Mouse (Mus musculus) limb, embryonic 13.5 days (tissue): Measurements from ENCODE around the gene Ripk1. TPM values are rescaled to one million over a fixed set of nuclear protein-coding genes. Genes with fewer than 3 reads are reported as not detected.

Source experiments
- ATAC-seq: fragments of 200-750 bp; cut with Nextera tagmentation; 2 replicates; pipeline ENCODE4 v1.8.0; 2017; ENCODE audit warnings: low read depth, moderate number of reproducible peaks, moderate TSS enrichment; ENCODE audit not compliant: low FRiP score
- H3K27ac ChIP-seq: fragments of 300-500 bp; sonication (generic); 2 replicates; pipeline ENCODE4 v1.5.1; 2015; ENCODE audit warnings: inconsistent platforms, mild to moderate bottlenecking, moderate library complexity
- H3K27me3 ChIP-seq: fragments of 300-500 bp; sonication (generic); 2 replicates; pipeline ENCODE4 v1.6.1; 2015; ENCODE audit warnings: mild to moderate bottlenecking, inconsistent platforms
- H3K36me3 ChIP-seq: fragments of 300-500 bp; sonication (generic); 2 replicates; pipeline ENCODE4 v1.6.1; 2015; ENCODE audit warnings: inconsistent platforms, mild to moderate bottlenecking, moderate library complexity
- H3K4me1 ChIP-seq: fragments of 300-500 bp; sonication (generic); 2 replicates; pipeline ENCODE4 v1.6.1; 2015; ENCODE audit warnings: inconsistent platforms
- H3K4me2 ChIP-seq: fragments of 300-500 bp; sonication (generic); replicated peaks from 2 replicates; pipeline ENCODE4 v1.6.1; 2015; ENCODE audit warnings: inconsistent platforms, mild to moderate bottlenecking, moderate library complexity
- H3K4me3 ChIP-seq: fragments of 300-500 bp; sonication (generic); 2 replicates; pipeline ENCODE4 v1.5.1; 2015; ENCODE audit warnings: moderate library complexity, mild to moderate bottlenecking, inconsistent platforms
- H3K9ac ChIP-seq: fragments of 300-500 bp; sonication (generic); 2 replicates; pipeline ENCODE4 v1.6.1; 2015; ENCODE audit warnings: mild to moderate bottlenecking, inconsistent platforms
- H3K9me3 ChIP-seq: fragments of 300-500 bp; sonication (generic); 2 replicates; pipeline ENCODE4 v1.6.1; 2016; ENCODE audit warnings: inconsistent platforms
- WGBS: fragments of 180-500 bp; shearing (Covaris S2); methylation state at CpG from one replicate; pipeline ENCODE4 v1.1.7; 2015; 5-methylcytosine and 5-hydroxymethylcytosine counted together
- polyA plus RNA-seq: library from polyadenylated mRNA; unstranded; fragments of >200 nt; fragmentation: Nextera tagmentation; extraction: Ambion mirVana; gene quantifications from 2 replicates; pipeline ENCODE4 v1.2.1, GENCODE M21; 2015

Ripk1 gene
- polyA plus RNA-seq, 1 experiment from 2014 or later = 15.8 TPM

DNA sequence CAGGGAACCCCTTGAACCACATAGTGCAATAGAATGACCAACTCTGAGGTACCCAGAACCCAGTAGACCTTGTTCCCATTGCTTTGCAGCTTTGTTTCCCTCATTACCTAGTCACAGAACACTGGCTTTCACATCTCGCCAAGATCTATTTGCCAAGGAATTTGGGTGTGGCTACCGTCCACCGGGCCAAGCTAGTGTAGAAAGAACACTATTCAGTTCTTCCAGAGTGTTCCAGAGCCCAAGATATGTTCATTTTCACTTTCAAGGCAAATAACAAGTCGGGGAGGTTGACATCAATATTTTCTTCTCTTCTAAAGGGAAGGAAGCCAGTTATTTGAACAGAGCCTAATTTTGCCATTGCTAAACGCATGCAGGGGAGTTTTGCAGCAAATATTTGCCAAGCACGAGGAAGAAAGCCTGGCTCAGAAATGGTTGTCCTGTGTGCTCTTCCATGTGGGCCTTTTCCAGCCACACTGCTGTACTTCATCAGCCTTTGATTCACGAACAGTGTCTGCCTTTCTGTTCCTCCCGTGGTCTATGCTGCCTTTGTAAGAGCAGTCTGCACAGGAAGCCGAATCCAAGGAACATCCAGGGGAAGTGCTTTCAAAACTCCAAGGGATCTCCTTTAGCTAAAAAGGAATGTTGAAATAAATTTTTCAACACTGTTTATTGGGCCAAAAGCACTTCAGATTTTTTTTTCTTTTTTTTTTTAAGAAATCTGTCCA is 82.0 kb downstream of the Ripk1 start:
- no peaks in the 10 kb centered on the region for H3K9me3 ChIP-seq
- H3K4me1 ChIP-seq = no peaks in the 10 kb centered on the region
- no peak overlapping the region for H3K9ac ChIP-seq
- H3K27ac ChIP-seq = no peak overlapping the region
- H3K4me3 ChIP-seq = no peak overlapping the region
- H3K4me2 ChIP-seq = no peak overlapping the region
- ATAC-seq = no peak
- no peaks in the 10 kb centered on the region for H3K27me3 ChIP-seq
- no peaks in the 10 kb centered on the region for H3K36me3 ChIP-seq
- WGBS = 73% methylated on average over 9 of the region's 9 CpGs

Other genes with a start within 250 kb of the Ripk1 start
- gene Serpinb6e, start 159.0 kb upstream of the Ripk1 start, polyA plus RNA-seq = not detected in 2 replicates
- gene Serpinb6c, start 96.7 kb upstream of the Ripk1 start, polyA plus RNA-seq = 0.18 and 0.23 TPM in 2 replicates
- 13.8 and 16.6 TPM in 2 replicates for gene Nqo2, start 37.7 kb upstream of the Ripk1 start, polyA plus RNA-seq
- gene Serpinb6a, start 431 bp downstream of the Ripk1 start, polyA plus RNA-seq = 65.9 and 70.3 TPM in 2 replicates
- 42.3 and 46.5 TPM in 2 replicates for gene Bphl, start 35.2 kb downstream of the Ripk1 start, polyA plus RNA-seq
- 150 and 152 TPM in 2 replicates for gene Tubb2a, start 75.6 kb downstream of the Ripk1 start, polyA plus RNA-seq
- 40.1 and 42.0 TPM in 2 replicates for gene Tubb2b, start 128.1 kb downstream of the Ripk1 start, polyA plus RNA-seq
- gene Psmg4, start 160.6 kb downstream of the Ripk1 start, polyA plus RNA-seq = 95.7 and 97.2 TPM in 2 replicates